Mouse (Mus musculus): Measurements from ENCODE around the gene Gjd3. TPM values are rescaled to one million over a fixed set of nuclear protein-coding genes. Genes with fewer than 3 reads are reported as not detected.

Gjd3 gene
- polyA plus RNA-seq, 1 experiment, result 0.05 TPM

DNA sequence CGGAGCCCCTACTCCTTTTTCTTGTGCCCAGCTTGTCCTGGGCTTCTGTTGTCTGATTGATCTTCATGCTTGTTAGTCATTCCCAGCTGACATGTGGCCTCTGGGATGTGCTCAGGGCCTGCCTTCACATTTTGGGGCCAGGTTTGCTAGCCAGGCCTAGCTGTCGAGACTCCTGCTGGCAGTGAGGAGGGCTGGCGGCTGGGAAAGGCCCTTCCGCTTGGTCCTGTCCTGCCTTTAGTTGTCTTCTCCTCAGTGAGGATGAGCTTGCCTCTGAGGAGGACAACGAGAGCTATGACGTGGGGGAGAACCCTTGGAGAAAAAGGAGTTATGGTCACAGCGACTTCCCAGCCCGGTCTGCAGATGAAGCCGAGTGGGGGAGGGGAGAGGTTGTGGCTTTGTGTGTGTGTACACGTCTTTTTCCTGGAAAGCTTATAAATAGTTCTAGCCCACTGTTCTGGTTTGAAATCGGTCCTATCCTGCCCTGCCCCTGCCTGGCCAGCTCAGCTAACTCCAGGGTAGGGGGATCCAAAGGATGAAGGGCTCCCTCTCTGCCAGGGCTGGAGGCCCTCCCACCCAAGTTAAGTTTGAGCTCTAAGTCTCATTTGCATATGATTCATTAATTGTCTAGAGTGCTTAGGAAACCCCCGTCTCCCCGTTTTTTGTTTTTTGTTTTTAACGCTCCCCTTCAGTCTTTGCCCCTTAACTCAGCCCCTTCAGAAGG is 38.9 kb downstream of the Gjd3 start:
- H3K27me3 ChIP-seq (ENCODE audit: control insufficient read depth, insufficient read depth, insufficient read length), result no peaks in the 10 kb centered on the region
- H3K36me3 ChIP-seq (ENCODE audit: control insufficient read depth, insufficient read depth), result no peaks in the 10 kb centered on the region
- TF ChIP-seq MYOG (IDR thresholded peaks at IDR 0.05; ENCODE audit: control insufficient read depth in 1 of 3, insufficient read depth in 1 of 3, insufficient read length in 2 of 3, low read depth in 2 of 3), result no peak
- TF ChIP-seq POLR2A (IDR thresholded peaks at IDR 0.05; ENCODE audit: insufficient read length, low read depth), result peak; percentile 15
- peak overlapping the region; percentile 73 for H3K4me3 ChIP-seq
- H3K4me2 ChIP-seq (ENCODE audit: low read depth), result peak overlapping the region; percentile 96
- no peak overlapping the region for H3ac ChIP-seq (ENCODE audit: control insufficient read depth, insufficient read length)
- H3K79me2 ChIP-seq (ENCODE audit: control insufficient read depth, insufficient read depth), result peaks cover 85% of the 10 kb centered on the region

DNA sequence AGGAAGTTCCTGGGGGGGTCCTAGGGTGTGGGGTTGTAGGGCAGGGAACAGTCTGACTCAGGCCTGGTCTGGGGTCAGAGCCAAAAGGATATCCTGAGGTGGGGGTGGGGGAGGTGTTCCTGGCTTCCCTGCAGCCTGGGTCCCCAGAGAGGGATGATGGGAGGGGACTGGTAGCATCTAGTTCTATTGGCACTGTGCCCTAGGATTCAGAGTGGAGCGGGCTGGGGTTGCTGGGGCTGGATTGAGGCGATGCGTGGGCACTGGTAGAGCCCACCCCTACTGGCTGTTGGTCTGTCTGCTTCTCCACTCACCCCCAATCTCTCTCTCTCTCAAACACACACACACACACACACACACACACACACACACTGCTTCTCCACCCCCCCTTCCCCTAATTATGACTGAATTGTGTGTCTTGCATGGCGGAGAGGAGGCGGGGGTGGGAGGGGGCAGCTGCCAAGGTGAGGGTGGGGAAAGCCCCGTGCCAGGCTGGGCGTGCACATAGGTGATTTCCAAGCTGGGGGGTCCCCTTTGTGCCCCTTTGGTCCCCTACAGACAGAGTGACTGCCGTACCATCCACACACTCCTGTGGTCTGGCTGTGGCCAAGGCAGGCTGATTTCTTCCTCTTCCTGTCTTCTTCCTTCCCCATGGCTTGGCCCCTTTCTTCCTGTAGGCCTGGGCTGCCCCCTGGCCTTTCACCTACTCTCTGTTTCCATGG is 39.7 kb downstream of the Gjd3 start:
- Histone ChIP-seq H3K79me2 (ENCODE audit: control insufficient read depth, insufficient read depth) (peaks cover 83% of the 10 kb centered on the region), H3K4me3 (peak overlapping the region; percentile 73), H3K27me3 (ENCODE audit: control insufficient read depth, insufficient read depth, insufficient read length) (no peaks in the 10 kb centered on the region), H3K4me2 (ENCODE audit: low read depth) (peak overlapping the region; percentile 96), H3K36me3 (ENCODE audit: control insufficient read depth, insufficient read depth) (no peaks in the 10 kb centered on the region), H3ac (ENCODE audit: control insufficient read depth, insufficient read length) (no peak overlapping the region)
- no peak for TF ChIP-seq E2F4 (IDR thresholded peaks at IDR 0.05; ENCODE audit: insufficient read depth)
- no peak for TF ChIP-seq POLR2AphosphoS2 (IDR thresholded peaks at IDR 0.05; ENCODE audit: insufficient read length, low read depth)
- no peak for TF ChIP-seq USF1 (IDR thresholded peaks at IDR 0.05; ENCODE audit: low read depth)
- TF ChIP-seq MYOD1 (IDR thresholded peaks at IDR 0.05; ENCODE audit: control insufficient read depth in 1 of 3, insufficient read length in 2 of 3, low read depth in 2 of 3), result peak in 1 of 3 experiments; percentile 19

DNA sequence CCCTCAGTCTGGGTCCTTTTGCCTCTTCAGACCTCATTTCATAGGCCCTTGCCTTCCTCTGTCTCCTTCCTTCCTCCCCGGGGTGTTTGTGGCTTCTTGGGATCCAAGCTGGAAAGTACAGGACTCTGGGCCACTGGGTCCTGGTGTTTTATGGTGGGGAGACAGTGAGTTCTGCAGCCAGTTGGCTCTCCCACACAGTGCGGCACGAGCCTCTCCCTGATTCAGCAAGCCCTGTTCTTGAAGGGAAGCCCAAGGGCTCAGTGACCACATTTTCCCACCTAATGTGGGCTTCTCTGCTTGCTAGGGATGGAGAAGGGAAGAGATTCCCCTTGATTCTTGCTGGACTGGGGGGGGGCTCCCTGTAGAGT is 40.3 kb downstream of the Gjd3 start:
- Histone ChIP-seq H3ac (ENCODE audit: control insufficient read depth, insufficient read length) (no peak overlapping the region), H3K27me3 (ENCODE audit: control insufficient read depth, insufficient read depth, insufficient read length) (no peaks in the 10 kb centered on the region), H3K4me3 (peak overlapping the region; percentile 73), H3K36me3 (ENCODE audit: control insufficient read depth, insufficient read depth) (no peaks in the 10 kb centered on the region), H3K4me2 (ENCODE audit: low read depth) (peak overlapping the region; percentile 96), H3K79me2 (ENCODE audit: control insufficient read depth, insufficient read depth) (peaks cover 78% of the 10 kb centered on the region)
- TF ChIP-seq REST (IDR thresholded peaks at IDR 0.05; ENCODE audit: insufficient read depth, insufficient read length) (no peak), E2F4 (IDR thresholded peaks at IDR 0.05; ENCODE audit: insufficient read depth) (no peak), CEBPB (IDR thresholded peaks at IDR 0.05; ENCODE audit: insufficient read depth, poor library complexity, severe bottlenecking) (no peak), SRF (IDR thresholded peaks at IDR 0.05; ENCODE audit: control insufficient read depth, insufficient read length, low read depth) (no peak), POLR2AphosphoS2 (IDR thresholded peaks at IDR 0.05; ENCODE audit: insufficient read length, low read depth) (no peak)

DNA sequence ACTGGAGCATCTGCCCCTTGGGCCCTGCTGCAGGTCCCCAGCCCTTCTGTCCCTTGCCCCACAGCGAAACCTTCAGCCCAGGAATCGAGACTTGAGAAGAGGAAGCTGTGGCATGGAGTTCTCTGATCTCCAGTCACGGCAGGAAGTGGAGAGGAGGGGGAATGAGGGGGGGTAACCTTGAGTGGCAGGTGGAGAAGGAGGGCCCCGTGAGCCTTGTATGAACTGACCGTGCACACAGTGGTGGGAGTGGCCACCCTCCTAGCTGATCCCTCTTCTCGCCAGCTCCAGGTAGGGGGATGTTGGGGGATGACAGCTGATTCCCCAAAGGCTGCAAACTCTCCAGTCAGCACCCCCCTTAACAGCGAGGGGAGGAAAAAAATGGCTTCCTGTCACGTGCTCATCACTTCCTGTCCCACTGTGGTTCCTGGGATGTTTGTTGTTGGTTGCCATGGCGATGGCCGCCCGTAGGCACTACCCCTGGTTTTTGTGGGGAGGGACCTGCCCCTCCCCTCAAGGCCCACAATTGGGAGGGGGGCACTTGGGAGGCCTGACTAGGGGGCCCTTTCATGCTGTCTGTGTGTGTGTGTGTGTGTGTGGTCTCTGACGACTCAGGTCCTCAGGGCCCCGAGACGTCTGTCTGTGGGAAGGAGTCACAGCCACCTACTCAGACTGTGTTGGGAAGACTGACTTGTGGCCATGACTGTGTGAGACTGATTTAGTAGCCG is 40.8 kb downstream of the Gjd3 start:
- Histone ChIP-seq H3ac (ENCODE audit: control insufficient read depth, insufficient read length) (peak overlapping the region; percentile 3), H3K4me3 (peak overlapping the region; percentile 73), H3K79me2 (ENCODE audit: control insufficient read depth, insufficient read depth) (peaks cover 72% of the 10 kb centered on the region), H3K4me2 (ENCODE audit: low read depth) (peak overlapping the region; percentile 96), H3K36me3 (ENCODE audit: control insufficient read depth, insufficient read depth) (no peaks in the 10 kb centered on the region), H3K27me3 (ENCODE audit: control insufficient read depth, insufficient read depth, insufficient read length) (no peaks in the 10 kb centered on the region)
- peak in 1 of 3 experiments; percentile 25 for TF ChIP-seq MYOG (IDR thresholded peaks at IDR 0.05; ENCODE audit: control insufficient read depth in 1 of 3, insufficient read depth in 1 of 3, insufficient read length in 2 of 3, low read depth in 2 of 3)
- peak in 2 of 3 experiments; percentile 14 to 61 for TF ChIP-seq MYOD1 (IDR thresholded peaks at IDR 0.05; ENCODE audit: control insufficient read depth in 1 of 3, insufficient read length in 2 of 3, low read depth in 2 of 3)
- no peak for TF ChIP-seq MAX (IDR thresholded peaks at IDR 0.05; ENCODE audit: low read depth)
- TF ChIP-seq USF1 (IDR thresholded peaks at IDR 0.05; ENCODE audit: low read depth), result peak; percentile 99
- TF ChIP-seq POLR2AphosphoS2 (IDR thresholded peaks at IDR 0.05; ENCODE audit: insufficient read length, low read depth), result peak; percentile 66
- no peak for TF ChIP-seq TCF3 (IDR thresholded peaks at IDR 0.05; ENCODE audit: insufficient read length, low read depth)
- TF ChIP-seq POLR2A (IDR thresholded peaks at IDR 0.05; ENCODE audit: insufficient read length, low read depth), result peak; percentile 46
- no peak for TF ChIP-seq SRF (IDR thresholded peaks at IDR 0.05; ENCODE audit: control insufficient read depth, insufficient read length, low read depth)

DNA sequence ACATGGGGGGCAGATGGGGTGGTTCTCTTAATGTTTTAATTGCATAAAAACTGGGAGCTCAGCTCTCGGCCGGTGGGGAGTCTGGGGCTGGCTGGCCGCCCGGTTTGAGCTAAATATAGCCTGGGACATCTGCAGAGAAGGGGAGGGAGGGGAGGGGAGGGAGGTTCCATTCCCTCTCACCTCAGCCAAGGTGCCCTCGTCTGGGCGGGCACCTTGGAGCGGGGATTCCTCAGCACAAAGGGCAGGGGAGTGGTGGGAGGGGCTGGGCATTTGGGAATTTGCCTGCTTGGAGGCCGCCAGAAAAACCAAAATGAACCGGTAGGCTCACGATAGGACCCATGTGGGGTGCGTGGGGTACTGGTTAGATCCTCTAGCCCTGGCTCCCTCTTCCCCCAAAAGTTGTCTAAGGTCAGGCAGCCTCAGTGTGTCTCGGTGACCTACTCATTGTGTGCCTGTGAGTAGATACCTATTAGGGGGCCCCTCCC is 41.4 kb downstream of the Gjd3 start:
- H3K79me2 ChIP-seq (ENCODE audit: control insufficient read depth, insufficient read depth), result peaks cover 68% of the 10 kb centered on the region
- H3K4me3 ChIP-seq, result peak overlapping the region; percentile 73
- H3K4me2 ChIP-seq (ENCODE audit: low read depth), result peak overlapping the region; percentile 96
- H3K27me3 ChIP-seq (ENCODE audit: control insufficient read depth, insufficient read depth, insufficient read length), result no peaks in the 10 kb centered on the region
- TF ChIP-seq USF1 (IDR thresholded peaks at IDR 0.05; ENCODE audit: low read depth) (no peak), MYOG (IDR thresholded peaks at IDR 0.05; ENCODE audit: control insufficient read depth in 1 of 3, insufficient read depth in 1 of 3, insufficient read length in 2 of 3, low read depth in 2 of 3) (peak in 1 of 3 experiments; percentile 41), POLR2AphosphoS2 (IDR thresholded peaks at IDR 0.05; ENCODE audit: insufficient read length, low read depth) (peak; percentile 18)
- H3ac ChIP-seq (ENCODE audit: control insufficient read depth, insufficient read length), result peak overlapping the region; percentile 3
- no peaks in the 10 kb centered on the region for H3K36me3 ChIP-seq (ENCODE audit: control insufficient read depth, insufficient read depth)

Measured in myocyte (in vitro differentiated cells).